ENCODE assay signal across 11 mouse cellular contexts in the genomic region with DNA sequence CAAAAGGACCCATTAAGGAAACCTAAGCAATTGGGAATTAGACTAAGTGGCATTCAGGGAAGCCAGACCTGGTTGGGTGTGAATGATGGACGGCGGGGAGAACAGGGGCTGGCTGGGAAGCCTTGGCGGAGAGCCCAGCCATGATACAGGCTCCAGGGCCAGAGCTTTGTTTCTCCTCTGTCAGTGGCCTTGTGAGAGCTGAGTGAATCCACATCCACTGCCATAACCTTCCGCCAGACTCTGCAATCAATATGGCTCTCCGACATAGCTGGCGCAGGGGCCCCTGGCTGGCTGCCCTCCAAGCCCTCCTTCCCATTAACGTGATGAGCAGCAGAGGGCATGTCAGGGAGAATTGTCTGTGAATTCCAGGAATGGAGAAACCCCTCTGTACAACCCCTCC.
DNase-seq lines count a peak whose midpoint lies in the region; ATAC-seq lines count a peak whose summit lies in the region.
"Had no signal": no experiment of that assay in that cellular context is flagged by ENCODE, and none has a peak within 500 bp of the region (broad histone marks: within the 10 kb centered on the region; RNA-seq: fewer than 3 reads in every experiment).

No protein-coding gene starts in this region.

- ATAC-seq in kidney, embryonic 14.5 days (ENCODE audit: low FRiP score, low TSS enrichment): peak; percentile 49; the same call in 1 of the 2 replicates
- ATAC-seq in kidney, embryonic 16.5 days (ENCODE audit: low FRiP score, low TSS enrichment): no peak
- peak; percentile 81 for ATAC-seq in forebrain, embryonic 16.5 days
- peak; percentile 95 for ATAC-seq in lung, embryonic 16.5 days (ENCODE audit: low read depth)

- peak; percentile 16 for DNase-seq in adipocyte (ENCODE audit: low spot score)
- DNase-seq in left cerebral cortex, postnatal 14 days (ENCODE audit: low spot score in 2 of 2): no peak
- no peak for DNase-seq in thymus, postnatal 4 days
- no peak for DNase-seq in gastrocnemius, postnatal 14 days
- DNase-seq: cerebellum, adult 9-10 months; kidney, adult 8-10 months had no signal

- H3K9ac ChIP-seq in kidney, embryonic 14.5 days (ENCODE audit: low read depth, low read length): no peak overlapping the region
- H3K9ac ChIP-seq in kidney, embryonic 16.5 days (replicated peaks; ENCODE audit: low read length): no peak overlapping the region
- H3K9ac ChIP-seq in forebrain, embryonic 16.5 days (replicated peaks; ENCODE audit: low read depth, low read length): no peak overlapping the region
- no peak overlapping the region for H3K9ac ChIP-seq in lung, embryonic 16.5 days (ENCODE audit: low read length)

- H3K4me1 ChIP-seq in kidney, embryonic 14.5 days (ENCODE audit: control insufficient read depth, insufficient read depth, low read length): peaks cover 14% of the 10 kb centered on the region
- H3K4me1 ChIP-seq in kidney, embryonic 16.5 days (ENCODE audit: insufficient read depth, low read length): peaks cover 11% of the 10 kb centered on the region; the same call in 1 of the 2 replicates
- peaks cover 21% of the 10 kb centered on the region for H3K4me1 ChIP-seq in forebrain, embryonic 16.5 days (replicated peaks; ENCODE audit: control insufficient read depth, insufficient read depth, low read length)
- H3K4me1 ChIP-seq in lung, embryonic 16.5 days (replicated peaks; ENCODE audit: control insufficient read depth, insufficient read depth, low read length): peaks cover 15% of the 10 kb centered on the region

- no peak overlapping the region for H3K4me2 ChIP-seq in kidney, embryonic 14.5 days (replicated peaks; ENCODE audit: low read depth, low read length)
- no peak overlapping the region for H3K4me2 ChIP-seq in kidney, embryonic 16.5 days (replicated peaks; ENCODE audit: low read depth, low read length)
- no peak overlapping the region for H3K4me2 ChIP-seq in forebrain, embryonic 16.5 days (ENCODE audit: low read length)
- H3K4me2 ChIP-seq in lung, embryonic 16.5 days (ENCODE audit: low read depth, low read length): no peak overlapping the region

- WGBS in kidney, embryonic 14.5 days: 43% methylated on average over 7 of the region's 7 CpGs
- WGBS in kidney, embryonic 16.5 days: 40% methylated on average over 7 of the region's 7 CpGs
- WGBS in forebrain, embryonic 16.5 days: 15% methylated on average over 7 of the region's 7 CpGs
- 28% methylated on average over 7 of the region's 7 CpGs for WGBS in lung, embryonic 16.5 days

- intact Hi-C loops in left cerebral cortex, postnatal 14 days (cut with DNase I): no loop called here
- intact Hi-C loops in gastrocnemius, postnatal 14 days (cut with DNase I; ENCODE audit: low total_unique reads): no loop called here

- H3K4me3 ChIP-seq in kidney, embryonic 14.5 days (ENCODE audit: low read length): no peak overlapping the region
- no peak overlapping the region for H3K4me3 ChIP-seq in kidney, embryonic 16.5 days (ENCODE audit: low read length)
- H3K4me3 ChIP-seq in forebrain, embryonic 16.5 days (replicated peaks; ENCODE audit: low read length): no peak overlapping the region
- H3K4me3 ChIP-seq in lung, embryonic 16.5 days (ENCODE audit: low read length): no peak overlapping the region

- no peak overlapping the region for H3K27ac ChIP-seq in kidney, embryonic 14.5 days (ENCODE audit: low read depth, low read length)
- H3K27ac ChIP-seq in kidney, embryonic 16.5 days (ENCODE audit: low read length): no peak overlapping the region
- no peak overlapping the region for H3K27ac ChIP-seq in forebrain, embryonic 16.5 days (ENCODE audit: low read length)
- H3K27ac ChIP-seq in lung, embryonic 16.5 days (ENCODE audit: low read length): peak overlapping the region; percentile 31; the same call in 1 of the 2 replicates

- no peaks in the 10 kb centered on the region for H3K27me3 ChIP-seq in kidney, embryonic 14.5 days (ENCODE audit: control insufficient read depth, insufficient read depth, low read length)
- no peaks in the 10 kb centered on the region for H3K27me3 ChIP-seq in kidney, embryonic 16.5 days (ENCODE audit: insufficient read depth, low read length)
- no peaks in the 10 kb centered on the region for H3K27me3 ChIP-seq in forebrain, embryonic 16.5 days (replicated peaks; ENCODE audit: control insufficient read depth, insufficient read depth, low read length)
- no peaks in the 10 kb centered on the region for H3K27me3 ChIP-seq in lung, embryonic 16.5 days (ENCODE audit: control insufficient read depth, insufficient read depth, low read depth, low read length)

- H3K9me3 ChIP-seq in kidney, embryonic 14.5 days (ENCODE audit: control insufficient read depth, low read length): no peaks in the 10 kb centered on the region
- no peaks in the 10 kb centered on the region for H3K9me3 ChIP-seq in kidney, embryonic 16.5 days (ENCODE audit: low read length)
- H3K9me3 ChIP-seq in forebrain, embryonic 16.5 days (ENCODE audit: control insufficient read depth, low read length): no peaks in the 10 kb centered on the region
- H3K9me3 ChIP-seq in lung, embryonic 16.5 days (ENCODE audit: control insufficient read depth, low read length): no peaks in the 10 kb centered on the region
- H3K9me3 ChIP-seq: G1E had no signal

- H3K36me3 ChIP-seq in kidney, embryonic 14.5 days (ENCODE audit: control insufficient read depth, insufficient read depth, low read length): no peaks in the 10 kb centered on the region
- H3K36me3 ChIP-seq in kidney, embryonic 16.5 days (ENCODE audit: insufficient read depth, low read length): no peaks in the 10 kb centered on the region
- H3K36me3 ChIP-seq in forebrain, embryonic 16.5 days (ENCODE audit: control insufficient read depth, insufficient read depth): no peaks in the 10 kb centered on the region
- no peaks in the 10 kb centered on the region for H3K36me3 ChIP-seq in lung, embryonic 16.5 days (ENCODE audit: control insufficient read depth, insufficient read depth, low read length)
- H3K36me3 ChIP-seq: G1E had no signal
